Mouse (Mus musculus) ovary, adult 18-20 months (tissue): Measurements from ENCODE around the gene Klc4.

ENCODE experiments used
- DNase-seq: peaks from one replicate; pipeline ENCODE4 v3.0.0; 2022; ENCODE audit warnings: low spot score, mixed read lengths

Gene Klc4

GRCm38 (mm10) chr17:46588913-46589312, 56.9 kb downstream of the Klc4 start:
- DNase-seq: no peak

- DNase-seq: no peak
Observed at GRCm38 (mm10) chr17:46588173-46588572, 57.6 kb downstream of the Klc4 start.

GRCm38 (mm10) chr17:46586327-46586726, 59.5 kb downstream of the Klc4 start:
- no peak for DNase-seq
